Comparison of ENCODE assay signal across 8 mouse cellular contexts in the genomic region with DNA sequence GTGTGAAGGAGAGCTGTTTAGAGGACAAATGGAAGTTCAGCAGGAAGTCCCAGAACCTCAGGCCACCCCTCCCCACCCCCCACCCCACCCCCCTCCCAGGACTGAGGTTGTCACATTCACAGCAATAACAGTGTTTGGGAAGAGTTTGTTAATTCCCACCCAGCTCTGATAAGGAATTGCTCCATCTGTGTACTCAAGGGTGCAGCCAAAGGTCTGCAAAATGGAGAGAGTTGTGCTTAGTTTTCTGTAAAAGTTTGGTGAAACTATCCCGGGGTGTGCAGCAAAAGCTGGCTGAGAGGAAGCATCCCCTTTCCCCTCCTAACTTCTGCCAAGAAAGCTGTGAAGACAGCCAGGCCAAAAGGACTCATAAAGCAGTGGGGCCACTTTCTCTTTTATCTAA. TPM values are rescaled to one million over a fixed set of nuclear protein-coding genes. Genes with fewer than 3 reads are reported as not detected.
DNase-seq lines count a peak whose midpoint lies in the region; ATAC-seq and TF ChIP-seq lines count a peak whose summit lies in the region.

No protein-coding gene starts in this region.

- ATAC-seq in embryonic facial prominence, embryonic 13.5 days (ENCODE audit: insufficient number of reproducible peaks, insufficient read depth, low FRiP score, low TSS enrichment, low read depth), result no peak
- ATAC-seq in liver, embryonic 14.5 days (ENCODE audit: insufficient read depth), result peak; percentile 29; the same call in 1 of the 2 replicates
- peak; percentile 38; the same call in 1 of the 2 replicates for ATAC-seq in stomach, embryonic 16.5 days (ENCODE audit: insufficient read depth, low FRiP score)
- ATAC-seq in cerebellum, adult (ENCODE audit: insufficient number of reproducible peaks, low FRiP score, low TSS enrichment), result no peak

- H3K4me3 ChIP-seq in ES-Bruce4 (ENCODE audit: low read depth, low read length), result peak overlapping the region; percentile 77
- H3K4me3 ChIP-seq in embryonic facial prominence, embryonic 13.5 days, result peak overlapping the region; percentile 72
- peak overlapping the region; percentile 87 for H3K4me3 ChIP-seq in hindbrain, embryonic 10.5 days
- H3K4me3 ChIP-seq in liver, embryonic 14.5 days (ENCODE audit: insufficient read depth in 1 of 2, low read depth in 2 of 2, low read length in 2 of 2), result peak overlapping the region; percentile 75 to 78
- H3K4me3 ChIP-seq in stomach, embryonic 16.5 days (replicated peaks; ENCODE audit: low read length), result peak overlapping the region; percentile 82

- no peak for TF ChIP-seq POLR2A in ES-Bruce4 (IDR thresholded peaks at IDR 0.05; ENCODE audit: insufficient read depth, low read length)

- no peak for TF ChIP-seq CTCF in ES-Bruce4 (IDR thresholded peaks at IDR 0.05; ENCODE audit: low read depth, low read length)
- no peak for TF ChIP-seq CTCF in liver, embryonic 14.5 days (IDR thresholded peaks at IDR 0.05; ENCODE audit: low read depth)

- H3K4me2 ChIP-seq in embryonic facial prominence, embryonic 13.5 days, result peak overlapping the region; percentile 77
- peak overlapping the region; percentile 79 for H3K4me2 ChIP-seq in liver, embryonic 14.5 days (ENCODE audit: low read depth)
- peak overlapping the region; percentile 78 for H3K4me2 ChIP-seq in stomach, embryonic 16.5 days (ENCODE audit: low read depth, low read length)

- H3K36me3 ChIP-seq in ES-Bruce4 (ENCODE audit: control insufficient read depth, insufficient read depth, low read length, poor library complexity, severe bottlenecking), result no peaks in the 10 kb centered on the region; the same call in 1 of the 2 replicates
- no peaks in the 10 kb centered on the region for H3K36me3 ChIP-seq in embryonic facial prominence, embryonic 13.5 days
- peaks cover 28% of the 10 kb centered on the region for H3K36me3 ChIP-seq in hindbrain, embryonic 10.5 days
- H3K36me3 ChIP-seq in liver, embryonic 14.5 days (replicated peaks; ENCODE audit: control insufficient read depth, insufficient read depth, low read depth), result no peaks in the 10 kb centered on the region
- H3K36me3 ChIP-seq in stomach, embryonic 16.5 days (ENCODE audit: control insufficient read depth, insufficient read depth, low read length), result no peaks in the 10 kb centered on the region

- no peak for DNase-seq in hindbrain, embryonic 10.5 days (ENCODE audit: low spot score)
- no peak for DNase-seq in liver, embryonic 14.5 days (ENCODE audit: low read depth in 3 of 3, low spot score in 3 of 3)
- no peak for DNase-seq in thymus, adult 18-20 months
- no peak for DNase-seq in ovary, postnatal 36 days (ENCODE audit: low spot score)

- 39% methylated on average over 1 of the region's 1 CpGs for WGBS in embryonic facial prominence, embryonic 13.5 days
- WGBS in hindbrain, embryonic 10.5 days, result 62% methylated on average over 1 of the region's 1 CpGs
- 0% methylated on average over 1 of the region's 1 CpGs for WGBS in liver, embryonic 14.5 days (ENCODE audit: insufficient replicate concordance)
- 0% methylated on average over 1 of the region's 1 CpGs for WGBS in stomach, embryonic 16.5 days

- H3K9me3 ChIP-seq in ES-Bruce4 (replicated peaks; ENCODE audit: control insufficient read depth, insufficient read depth, low read length, poor library complexity, severe bottlenecking), result no peaks in the 10 kb centered on the region
- no peaks in the 10 kb centered on the region for H3K9me3 ChIP-seq in embryonic facial prominence, embryonic 13.5 days
- no peaks in the 10 kb centered on the region for H3K9me3 ChIP-seq in hindbrain, embryonic 10.5 days
- H3K9me3 ChIP-seq in liver, embryonic 14.5 days (ENCODE audit: control insufficient read depth, low read length), result no peaks in the 10 kb centered on the region
- no peaks in the 10 kb centered on the region for H3K9me3 ChIP-seq in stomach, embryonic 16.5 days (replicated peaks; ENCODE audit: control insufficient read depth, low read length)

- no peaks in the 10 kb centered on the region for H3K27me3 ChIP-seq in ES-Bruce4 (ENCODE audit: control insufficient read depth, insufficient read depth, low read length, poor library complexity, severe bottlenecking)
- H3K27me3 ChIP-seq in embryonic facial prominence, embryonic 13.5 days, result no peaks in the 10 kb centered on the region
- no peaks in the 10 kb centered on the region for H3K27me3 ChIP-seq in hindbrain, embryonic 10.5 days (ENCODE audit: insufficient read depth, poor library complexity, severe bottlenecking)
- no peaks in the 10 kb centered on the region for H3K27me3 ChIP-seq in liver, embryonic 14.5 days (ENCODE audit: control insufficient read depth, insufficient read depth, low read length)
- H3K27me3 ChIP-seq in stomach, embryonic 16.5 days (ENCODE audit: control insufficient read depth, insufficient read depth, low read length), result no peaks in the 10 kb centered on the region

- peak overlapping the region; percentile 62 for H3K9ac ChIP-seq in ES-Bruce4 (ENCODE audit: low read depth, poor library complexity, severe bottlenecking)
- H3K9ac ChIP-seq in embryonic facial prominence, embryonic 13.5 days, result no peak overlapping the region
- peak overlapping the region; percentile 73 for H3K9ac ChIP-seq in liver, embryonic 14.5 days (replicated peaks)
- H3K9ac ChIP-seq in stomach, embryonic 16.5 days (ENCODE audit: low read length), result peak overlapping the region; percentile 92

- TF ChIP-seq EP300 in ES-Bruce4 (IDR thresholded peaks at IDR 0.05; ENCODE audit: insufficient read depth, low read depth, low read length), result no peak
- TF ChIP-seq EP300 in liver, embryonic 14.5 days (IDR thresholded peaks at IDR 0.05; ENCODE audit: low read depth), result no peak

- no peak overlapping the region for H3K27ac ChIP-seq in ES-Bruce4 (ENCODE audit: insufficient read depth, low read length)
- H3K27ac ChIP-seq in embryonic facial prominence, embryonic 13.5 days, result no peak overlapping the region
- peak overlapping the region; percentile 95; the same call in 1 of the 2 replicates for H3K27ac ChIP-seq in hindbrain, embryonic 10.5 days
- H3K27ac ChIP-seq in liver, embryonic 14.5 days, result peak overlapping the region; percentile 1
- H3K27ac ChIP-seq in stomach, embryonic 16.5 days (ENCODE audit: low read length), result peak overlapping the region; percentile 85

- H3K4me1 ChIP-seq in ES-Bruce4 (ENCODE audit: control insufficient read depth, insufficient read depth, low read length), result no peaks in the 10 kb centered on the region
- H3K4me1 ChIP-seq in embryonic facial prominence, embryonic 13.5 days, result peaks cover 15% of the 10 kb centered on the region; the same call in 1 of the 2 replicates
- H3K4me1 ChIP-seq in hindbrain, embryonic 10.5 days (replicated peaks), result peaks cover 21% of the 10 kb centered on the region
- H3K4me1 ChIP-seq in liver, embryonic 14.5 days (replicated peaks; ENCODE audit: control insufficient read depth in 2 of 2, insufficient read depth in 2 of 2, low read length in 1 of 2), result peaks cover 2 to 28% of the 10 kb centered on the region in 2 experiments; a peak in 3 of 4 replicates
- peaks cover 12% of the 10 kb centered on the region for H3K4me1 ChIP-seq in stomach, embryonic 16.5 days (ENCODE audit: control insufficient read depth, insufficient read depth, low read length)

RNA-seq across cellular contexts. Expression of a gene that starts 1.4 kb away (rescaled TPM):
- polyA plus RNA-seq in ES-Bruce4 (2011; ENCODE audit: insufficient read depth, insufficient read length, low read depth, missing spikeins), result 79.1 and 83.0 TPM in 2 replicates
- polyA plus RNA-seq in embryonic facial prominence, embryonic 13.5 days (2015; fragmentation: Nextera tagmentation; extraction: Ambion mirVana), result 52.1 and 61.6 TPM in 2 replicates
- polyA plus RNA-seq in hindbrain, embryonic 10.5 days (2016; fragmentation: Nextera tagmentation; extraction: Ambion mirVana), result 66.8 and 70.5 TPM in 2 replicates
- 20.6 and 26.9 TPM in 2 replicates for polyA plus RNA-seq in liver, embryonic 14.5 days (2012; rRNA removed)
- 62.7 and 67.8 TPM in 2 replicates for polyA plus RNA-seq in liver, embryonic 14.5 days (2014; fragmentation: Nextera tagmentation; extraction: Ambion mirVana)
- 57.4 and 64.0 TPM in 2 replicates for polyA plus RNA-seq in stomach, embryonic 16.5 days (2015; fragmentation: Nextera tagmentation; extraction: Ambion mirVana)

RNA-seq across cellular contexts. Expression of a gene that starts 17.6 kb away (rescaled TPM):
- polyA plus RNA-seq in ES-Bruce4 (2011; ENCODE audit: insufficient read depth, insufficient read length, low read depth, missing spikeins), result not detected in 2 replicates
- 0.49 and 0.61 TPM in 2 replicates for polyA plus RNA-seq in embryonic facial prominence, embryonic 13.5 days (2015; fragmentation: Nextera tagmentation; extraction: Ambion mirVana)
- polyA plus RNA-seq in hindbrain, embryonic 10.5 days (2016; fragmentation: Nextera tagmentation; extraction: Ambion mirVana), result 0.61 and 0.86 TPM in 2 replicates
- polyA plus RNA-seq in liver, embryonic 14.5 days (2012; rRNA removed), result not detected in 2 replicates
- polyA plus RNA-seq in liver, embryonic 14.5 days (2014; fragmentation: Nextera tagmentation; extraction: Ambion mirVana), result 0.05 TPM in 1 of 2 replicates, not detected in the other
- 0.49 and 0.55 TPM in 2 replicates for polyA plus RNA-seq in stomach, embryonic 16.5 days (2015; fragmentation: Nextera tagmentation; extraction: Ambion mirVana)

Comparison
In these comparisons a context has a peak if more than half of its experiments do, and no peak if none do; other contexts are left out.
1. H3K27ac ChIP-seq: peak in hindbrain, embryonic 10.5 days (single experiment), liver, embryonic 14.5 days (single experiment) and stomach, embryonic 16.5 days (single experiment); none in ES-Bruce4 (single experiment) and embryonic facial prominence, embryonic 13.5 days (single experiment).
2. ATAC-seq: peak in liver, embryonic 14.5 days (single experiment) and stomach, embryonic 16.5 days (single experiment); none in embryonic facial prominence, embryonic 13.5 days (single experiment) and cerebellum, adult (single experiment).
3. Peak in every context shown above with its lines, with median percentiles within 50 percentile points of each other: H3K4me3 ChIP-seq and H3K4me2 ChIP-seq.